Mouse (Mus musculus): ENCODE measurements around the gene Nfasc. TPM values are rescaled to one million over a fixed set of nuclear protein-coding genes. Genes with fewer than 3 reads are reported as not detected.

The Nfasc gene
- total and polyA plus RNA-seq, 3 experiments: 0.04 TPM; not detected in 2

GRCm38 (mm10) chr1:132771377-132771776 lies 29.8 kb upstream of the Nfasc start:
- in situ Hi-C loops (cut with MboI; ENCODE audit: low pct_ligation_motif_present, low pct_unique_long_range_greater_than_20kb, low sequenced_read_pairs) (loop anchor here (25.0 kb wide), 1 partner anchor 191 kb away; no protein-coding TSS in a partner anchor), dilution Hi-C loops (cut with MboI; ENCODE audit: extremely low pct_ligation_motif_present, extremely low pct_unique_long_range_greater_than_20kb, low sequenced_read_pairs) (no loop called here)
- H3K9me3 ChIP-seq (replicated peaks; ENCODE audit: low read length): no peaks in the 10 kb centered on the region
- no peak overlapping the region for H3K27ac ChIP-seq (ENCODE audit: insufficient read depth, low read depth)
- H3K79me2 ChIP-seq (replicated peaks; ENCODE audit: control insufficient read depth, extremely low read depth, insufficient read depth, poor library complexity, severe bottlenecking): no peaks in the 10 kb centered on the region
- no peak overlapping the region for H3K4me3 ChIP-seq (replicated peaks in 1 of 3; ENCODE audit: low read depth in 2 of 3, low read length in 2 of 3, poor library complexity in 1 of 3)
- no peaks in the 10 kb centered on the region for H3K36me3 ChIP-seq (replicated peaks in 1 of 2; ENCODE audit: control insufficient read depth in 1 of 2, insufficient read depth in 1 of 2, low read length in 1 of 2)
- DNase-seq (ENCODE audit: extremely low read depth): peak; percentile 23
- H3K4me2 ChIP-seq (ENCODE audit: insufficient read depth, low read depth, poor library complexity, severe bottlenecking): no peak overlapping the region
- H3K9ac ChIP-seq (ENCODE audit: insufficient read depth, low read depth): no peak overlapping the region
- H3K27me3 ChIP-seq (replicated peaks): peaks cover 81% of the 10 kb centered on the region
- TF ChIP-seq UBTF (IDR thresholded peaks at IDR 0.05; ENCODE audit: low read depth, low read length): no peak
- TF ChIP-seq SMC3 (IDR thresholded peaks at IDR 0.05; ENCODE audit: low read depth, low read length): peak; percentile 53
- TF ChIP-seq ZNF384 (IDR thresholded peaks at IDR 0.05; ENCODE audit: low read depth, low read length): no peak
- TF ChIP-seq CTCF (conservative IDR thresholded peaks at IDR 0.05 in 1 of 2, IDR thresholded peaks at IDR 0.05 in 1 of 2; ENCODE audit: low read depth in 2 of 2, low read length in 2 of 2): peak; percentile 53 to 71
- no peak for TF ChIP-seq HCFC1 (IDR thresholded peaks at IDR 0.05; ENCODE audit: low read depth, low read length)
- no peaks in the 10 kb centered on the region for H3K4me1 ChIP-seq (ENCODE audit: control insufficient read depth in 1 of 2, insufficient read depth in 2 of 2)

DNA sequence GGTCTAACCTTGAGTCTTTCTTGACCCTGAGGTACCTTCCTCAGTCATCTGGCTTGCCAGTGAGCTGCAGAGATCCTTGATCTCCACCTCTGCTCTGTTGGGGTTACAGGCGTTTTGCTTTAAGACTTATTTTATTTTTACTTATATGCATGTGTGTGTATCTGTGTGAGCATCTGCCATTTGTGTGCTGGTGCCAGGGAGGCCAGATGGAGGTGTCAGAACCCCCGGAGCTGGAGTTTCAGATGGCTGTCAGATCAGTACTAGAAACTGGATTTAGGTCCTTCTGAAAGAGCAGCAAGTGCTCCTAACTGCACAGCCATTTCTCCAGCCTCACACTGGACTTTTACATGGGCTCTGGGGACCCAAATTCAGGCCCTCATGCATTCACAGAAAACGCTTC lies 28.0 kb upstream of the Nfasc start:
- Histone ChIP-seq H3K9me3 (replicated peaks; ENCODE audit: low read length) (no peaks in the 10 kb centered on the region), H3K27ac (ENCODE audit: insufficient read depth, low read depth) (no peak overlapping the region), H3K4me1 (ENCODE audit: control insufficient read depth in 1 of 2, insufficient read depth in 2 of 2) (no peaks in the 10 kb centered on the region), H3K4me3 (replicated peaks in 1 of 3; ENCODE audit: low read depth in 2 of 3, low read length in 2 of 3, poor library complexity in 1 of 3) (no peak overlapping the region), H3K36me3 (replicated peaks in 1 of 2; ENCODE audit: control insufficient read depth in 1 of 2, insufficient read depth in 1 of 2, low read length in 1 of 2) (no peaks in the 10 kb centered on the region), H3K27me3 (replicated peaks) (peaks cover 83% of the 10 kb centered on the region), H3K4me2 (ENCODE audit: insufficient read depth, low read depth, poor library complexity, severe bottlenecking) (no peak overlapping the region), H3K9ac (ENCODE audit: insufficient read depth, low read depth) (no peak overlapping the region), H3K79me2 (replicated peaks; ENCODE audit: control insufficient read depth, extremely low read depth, insufficient read depth, poor library complexity, severe bottlenecking) (no peaks in the 10 kb centered on the region)
- no peak for TF ChIP-seq KAT2A (IDR thresholded peaks at IDR 0.05; ENCODE audit: insufficient replicate concordance, low read length)
- DNase-seq (ENCODE audit: extremely low read depth): no peak
- in situ Hi-C loops (cut with MboI; ENCODE audit: low pct_ligation_motif_present, low pct_unique_long_range_greater_than_20kb, low sequenced_read_pairs) (loop anchor here (25.0 kb wide), 1 partner anchor 193 kb away; no protein-coding TSS in a partner anchor), dilution Hi-C loops (cut with MboI; ENCODE audit: extremely low pct_ligation_motif_present, extremely low pct_unique_long_range_greater_than_20kb, low sequenced_read_pairs) (no loop called here)

GRCm38 (mm10) chr1:132767422-132767821 lies 25.8 kb upstream of the Nfasc start:
- Histone ChIP-seq H3K4me2 (ENCODE audit: insufficient read depth, low read depth, poor library complexity, severe bottlenecking) (no peak overlapping the region), H3K4me3 (replicated peaks in 1 of 3; ENCODE audit: low read depth in 2 of 3, low read length in 2 of 3, poor library complexity in 1 of 3) (no peak overlapping the region), H3K27ac (ENCODE audit: insufficient read depth, low read depth) (no peak overlapping the region), H3K9me3 (replicated peaks; ENCODE audit: low read length) (no peaks in the 10 kb centered on the region), H3K36me3 (replicated peaks in 1 of 2; ENCODE audit: control insufficient read depth in 1 of 2, insufficient read depth in 1 of 2, low read length in 1 of 2) (no peaks in the 10 kb centered on the region), H3K79me2 (replicated peaks; ENCODE audit: control insufficient read depth, extremely low read depth, insufficient read depth, poor library complexity, severe bottlenecking) (no peaks in the 10 kb centered on the region), H3K9ac (ENCODE audit: insufficient read depth, low read depth) (no peak overlapping the region), H3K27me3 (replicated peaks) (peaks cover 78% of the 10 kb centered on the region), H3K4me1 (ENCODE audit: control insufficient read depth in 1 of 2, insufficient read depth in 2 of 2) (no peaks in the 10 kb centered on the region)
- in situ Hi-C loops (cut with MboI; ENCODE audit: low pct_ligation_motif_present, low pct_unique_long_range_greater_than_20kb, low sequenced_read_pairs): loop anchor here (25.0 kb wide), 1 partner anchor 195 kb away; no protein-coding TSS in a partner anchor
- DNase-seq (ENCODE audit: extremely low read depth): no peak
- dilution Hi-C loops (cut with MboI; ENCODE audit: extremely low pct_ligation_motif_present, extremely low pct_unique_long_range_greater_than_20kb, low sequenced_read_pairs): no loop called here
- TF ChIP-seq IRF4 (IDR thresholded peaks at IDR 0.05; ENCODE audit: low read depth, low read length): no peak
- no peak for TF ChIP-seq ETS1 (conservative IDR thresholded peaks at IDR 0.05; ENCODE audit: low read depth, low read length)
